Mouse (Mus musculus) frontal cortex, postnatal 36 days (tissue): ENCODE measurements at regions not wholly inside any gene's neighbourhood (a gene's known extent, or its start where the extent isn't known, plus 50 kb on each side); places are given as distances from the start of the nearest gene placed in this dataset.
"Not testable (repeated sequence)": the region's sequence is repeated elsewhere in the genome, so short reads cannot be mapped to it uniquely, and the experiment has no call there.

ENCODE experiments used
- DNase-seq, 2 experiments: peaks; one replicate each; pipeline ENCODE4 v3.0.0; 2022; ENCODE audit warnings: low spot score in 2 of 2

DNA sequence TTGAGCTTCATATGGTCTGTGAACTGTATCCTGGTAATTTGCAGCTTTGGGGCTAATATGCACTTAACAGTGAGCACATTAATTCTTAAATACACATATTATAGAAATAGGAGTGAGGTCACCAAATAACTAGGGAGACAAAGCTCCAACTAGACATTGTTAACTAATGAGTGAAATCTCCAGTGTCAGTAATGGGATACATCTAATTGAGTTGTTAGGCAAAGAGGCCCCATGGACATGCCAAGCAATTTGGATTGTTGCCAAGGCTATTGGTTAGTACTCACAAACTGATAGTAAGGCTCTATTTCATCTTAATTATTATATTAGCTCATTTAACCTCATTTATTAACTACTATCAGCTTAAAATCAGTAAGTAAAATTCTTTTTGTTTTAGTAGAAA is 698.5 kb downstream of the Triml1 start:
- no peak for DNase-seq

DNA sequence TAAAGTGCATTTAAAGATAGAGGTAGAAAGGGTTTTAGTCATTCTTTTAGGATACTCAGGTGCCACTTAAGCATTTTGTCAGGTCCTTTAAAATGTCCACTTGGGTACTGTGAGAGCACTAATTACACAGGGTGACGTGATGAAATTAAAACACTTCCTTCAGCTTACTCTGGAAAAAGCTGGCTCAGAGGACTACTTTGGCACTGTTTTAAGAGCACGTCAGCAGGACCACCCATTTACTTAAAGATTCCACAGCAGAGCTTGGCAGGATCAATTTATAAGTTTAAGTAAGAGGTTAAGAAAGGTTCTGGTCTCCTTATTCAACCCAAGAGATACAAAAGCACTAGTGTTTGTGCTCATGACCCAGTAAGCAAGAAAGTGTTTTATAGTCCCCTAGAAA is 738.7 kb downstream of the Triml1 start:
- no peak for DNase-seq

DNA sequence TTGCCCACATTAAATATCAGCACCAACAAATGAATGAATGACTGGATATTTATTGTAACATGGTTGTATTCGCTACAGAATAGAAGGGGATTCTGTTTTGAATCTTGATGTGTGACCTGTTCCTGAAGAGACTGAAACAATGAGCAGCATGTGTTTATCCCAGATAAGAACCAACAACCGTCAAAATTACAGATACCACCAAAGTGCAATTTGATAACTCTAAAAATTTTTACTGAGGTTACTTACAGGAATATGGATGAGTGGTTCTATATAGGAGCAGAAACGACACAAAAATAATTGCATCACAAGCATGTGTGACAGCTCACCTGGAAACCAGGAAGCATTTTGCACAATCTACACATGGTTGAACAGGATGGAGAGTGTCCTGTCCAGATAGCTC is 744.4 kb downstream of the Triml1 start:
- no peak for DNase-seq

DNA sequence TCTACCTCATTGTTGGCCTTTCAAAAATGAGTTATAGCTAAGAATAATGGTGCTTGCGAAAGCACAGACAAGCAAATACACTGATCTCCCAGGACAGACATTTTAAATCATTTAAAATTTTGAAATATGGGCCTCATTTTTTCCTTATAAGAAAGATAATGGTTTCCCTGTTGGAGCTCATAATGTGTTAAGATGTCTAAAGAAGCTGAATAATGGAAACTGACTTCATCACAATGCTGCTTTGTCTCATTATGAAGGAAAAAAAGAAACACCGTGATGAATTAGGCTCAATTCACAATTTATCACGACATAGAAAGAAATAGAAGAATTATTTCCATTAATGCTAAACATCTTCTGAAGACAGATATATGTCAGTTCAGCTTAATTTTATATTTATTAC is 752.5 kb downstream of the Triml1 start:
- DNase-seq, result no peak

DNA sequence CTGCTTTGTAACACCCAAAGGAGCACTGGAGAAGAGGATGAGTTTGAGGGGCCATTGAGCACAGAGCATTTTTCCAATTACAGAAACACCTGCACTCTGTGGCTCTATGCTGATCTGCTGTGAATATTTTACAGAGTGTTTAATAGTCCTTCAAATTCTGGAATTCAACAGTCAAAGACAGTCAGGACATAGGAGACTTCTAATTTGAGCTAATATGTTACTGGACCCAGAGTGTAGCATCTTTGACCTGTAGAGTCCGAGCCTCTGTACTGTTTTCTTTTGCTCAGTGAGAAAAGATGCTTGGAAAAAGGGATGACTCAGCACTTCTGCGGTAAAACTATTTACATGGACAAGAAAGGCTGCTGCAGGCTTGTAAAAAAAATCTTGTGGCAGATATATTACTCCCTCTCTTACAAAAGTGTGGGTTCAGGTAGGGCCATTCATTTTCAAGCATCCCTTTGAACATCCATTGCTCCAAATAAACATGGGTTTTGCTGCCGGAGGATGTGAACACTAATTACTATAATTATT is 793.1 kb downstream of the Triml1 start:
- DNase-seq, result no peak

DNA sequence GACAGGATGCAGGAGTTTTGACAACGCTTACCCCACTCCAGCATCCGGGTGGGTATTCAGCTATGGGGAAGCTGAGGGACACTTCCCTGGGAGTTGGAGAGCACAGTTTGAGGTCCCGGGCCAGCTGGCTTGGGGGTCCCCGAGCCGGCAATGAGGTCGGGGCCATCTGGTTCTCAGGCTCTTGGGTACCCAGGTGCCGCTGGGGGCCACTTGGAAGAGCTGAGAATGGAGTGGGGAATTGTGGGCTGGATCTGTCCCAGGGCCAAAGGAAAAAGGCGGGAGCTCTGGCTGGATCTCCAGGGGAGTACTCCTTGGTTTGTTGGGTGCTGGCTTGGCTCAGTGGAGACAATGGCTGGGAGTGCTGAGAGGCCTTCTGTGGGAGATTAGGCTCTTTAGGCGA is 806.6 kb downstream of the Triml1 start:
- DNase-seq, result no peak

DNA sequence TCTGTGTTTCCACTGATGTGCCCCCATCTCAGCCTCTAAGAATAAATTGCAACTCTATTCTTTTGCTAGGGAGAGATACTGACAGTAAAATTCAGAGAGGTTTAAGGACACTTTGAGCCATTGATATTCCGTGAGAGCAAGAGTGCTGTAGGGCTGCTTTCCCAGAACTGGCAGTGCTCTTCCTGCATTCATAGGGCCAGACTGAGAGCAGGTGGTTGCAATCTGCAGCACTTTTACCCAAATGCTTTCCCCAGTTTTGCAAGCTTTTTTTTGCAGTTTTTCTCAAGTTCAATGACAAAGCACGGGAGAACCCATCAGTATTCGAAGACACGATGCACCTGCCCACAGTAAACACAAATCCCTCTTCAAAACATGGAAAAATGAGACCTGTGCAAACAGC is 816.6 kb downstream of the Triml1 start:
- no peak for DNase-seq

DNA sequence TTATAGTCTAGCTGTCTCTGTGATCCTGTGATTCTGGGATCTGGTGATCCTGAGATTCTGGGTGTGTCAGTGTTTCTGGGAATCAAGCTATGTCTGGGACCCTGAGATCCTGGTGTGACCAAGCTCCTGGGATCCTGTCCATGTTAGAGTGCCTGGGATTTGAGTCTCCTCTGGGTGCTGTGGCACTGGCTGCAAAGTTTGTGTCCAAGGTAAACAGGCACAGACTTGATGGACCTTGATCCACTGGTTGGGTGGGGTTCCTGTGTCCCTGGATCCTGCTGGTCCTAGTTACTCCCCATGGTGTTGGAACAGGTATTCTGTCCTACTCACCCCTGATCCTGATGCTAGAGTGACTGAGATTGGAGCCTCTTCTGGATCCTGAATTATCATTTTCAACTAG is 818.4 kb downstream of the Triml1 start:
- no peak for DNase-seq

DNA sequence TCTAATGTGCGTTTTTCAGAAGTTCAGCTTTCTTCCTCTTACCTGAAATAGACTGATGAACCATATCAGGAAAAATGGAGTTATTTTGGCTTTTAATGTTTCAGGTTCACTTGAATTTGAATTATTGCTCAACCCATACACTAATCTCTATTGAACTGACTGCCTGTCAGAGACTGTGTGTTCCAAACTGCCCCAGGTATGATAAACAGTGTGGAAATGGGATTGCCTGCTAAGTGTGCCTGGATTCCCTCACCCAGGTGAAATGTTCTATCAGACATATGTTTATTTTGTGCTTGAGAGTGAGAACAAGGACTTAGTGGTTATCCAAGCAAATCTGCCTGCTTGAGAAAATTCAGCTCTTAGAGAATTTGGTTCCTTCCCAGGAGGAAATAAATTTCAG is 830.2 kb downstream of the Triml1 start:
- no peak for DNase-seq

DNA sequence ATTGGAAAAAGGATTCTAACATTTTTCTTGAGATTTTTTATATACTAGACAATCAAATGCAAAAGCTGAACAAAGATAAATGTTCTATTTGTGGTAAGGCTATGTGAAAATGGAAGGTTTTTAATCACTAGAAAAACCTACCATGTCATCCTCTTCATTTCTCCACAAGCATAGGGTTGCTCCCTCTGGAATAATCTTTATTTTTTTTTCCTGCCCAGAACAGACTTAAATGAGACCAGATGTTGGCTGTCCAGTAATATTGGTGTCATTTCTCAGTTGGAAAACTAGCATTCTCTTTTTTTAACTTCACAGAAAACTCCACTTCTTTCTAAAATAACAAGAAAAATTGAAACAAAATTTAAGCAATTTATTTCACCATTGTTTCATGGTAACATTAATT is 849.9 kb downstream of the Triml1 start:
- DNase-seq, result no peak

DNA sequence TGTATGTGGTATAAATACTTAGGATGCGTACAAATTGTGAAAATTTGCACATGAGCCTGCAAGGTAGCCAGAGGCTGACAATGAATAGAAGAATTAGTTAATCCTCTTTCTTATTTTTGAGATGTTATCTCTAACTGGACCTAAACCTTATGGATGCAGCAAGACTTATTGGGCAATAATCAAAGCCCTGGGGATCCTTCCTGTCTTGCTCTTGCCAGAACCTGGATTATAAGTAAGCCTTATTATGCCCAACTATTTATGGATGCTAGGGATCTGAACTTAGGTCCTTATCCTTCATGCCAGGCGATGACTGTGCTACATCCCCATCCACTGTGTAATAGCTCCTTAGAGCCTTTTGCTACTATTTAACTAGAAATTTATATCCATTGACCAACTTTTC is 859.3 kb downstream of the Triml1 start:
- DNase-seq, result no peak

DNA sequence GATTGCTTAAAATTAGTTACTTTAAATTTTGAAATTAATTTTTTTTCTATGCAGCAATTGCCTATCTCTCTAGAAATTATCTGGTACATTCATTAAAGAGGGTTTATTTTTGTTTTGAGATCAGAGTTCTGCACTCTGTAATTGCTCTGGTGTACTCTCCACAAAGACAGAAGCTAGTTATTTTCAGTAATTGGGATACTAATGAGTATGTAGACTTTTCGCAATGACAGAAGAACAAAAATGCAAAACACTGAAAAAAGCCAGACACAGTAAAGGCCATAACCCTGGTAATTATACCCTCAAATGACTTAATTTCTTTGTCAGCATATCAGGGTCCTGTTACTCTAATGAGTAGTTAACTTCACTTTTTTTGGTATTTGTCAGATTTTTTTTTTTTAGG is 836.5 kb upstream of the Frg1 start:
- DNase-seq, result no peak

DNA sequence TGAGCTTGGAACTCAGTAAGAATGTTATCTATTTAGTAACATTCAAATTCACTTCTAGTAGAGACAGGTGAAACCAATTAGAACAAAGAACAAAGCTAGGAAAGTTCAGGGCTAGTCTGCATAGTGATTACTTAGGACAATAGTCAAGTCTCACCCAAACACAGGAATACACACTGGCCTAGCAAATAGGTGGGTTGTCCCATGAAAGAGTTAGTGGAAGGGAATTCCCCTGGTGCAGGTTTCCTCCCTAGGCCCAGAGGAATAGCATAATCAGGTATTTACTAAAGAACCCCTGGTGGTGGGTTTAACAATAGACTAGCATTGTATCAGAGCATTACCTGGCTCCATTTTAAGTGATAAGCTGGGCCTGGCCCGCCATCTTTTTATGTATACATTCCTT is 825.4 kb upstream of the Frg1 start:
- not testable (repeated sequence) for DNase-seq

DNA sequence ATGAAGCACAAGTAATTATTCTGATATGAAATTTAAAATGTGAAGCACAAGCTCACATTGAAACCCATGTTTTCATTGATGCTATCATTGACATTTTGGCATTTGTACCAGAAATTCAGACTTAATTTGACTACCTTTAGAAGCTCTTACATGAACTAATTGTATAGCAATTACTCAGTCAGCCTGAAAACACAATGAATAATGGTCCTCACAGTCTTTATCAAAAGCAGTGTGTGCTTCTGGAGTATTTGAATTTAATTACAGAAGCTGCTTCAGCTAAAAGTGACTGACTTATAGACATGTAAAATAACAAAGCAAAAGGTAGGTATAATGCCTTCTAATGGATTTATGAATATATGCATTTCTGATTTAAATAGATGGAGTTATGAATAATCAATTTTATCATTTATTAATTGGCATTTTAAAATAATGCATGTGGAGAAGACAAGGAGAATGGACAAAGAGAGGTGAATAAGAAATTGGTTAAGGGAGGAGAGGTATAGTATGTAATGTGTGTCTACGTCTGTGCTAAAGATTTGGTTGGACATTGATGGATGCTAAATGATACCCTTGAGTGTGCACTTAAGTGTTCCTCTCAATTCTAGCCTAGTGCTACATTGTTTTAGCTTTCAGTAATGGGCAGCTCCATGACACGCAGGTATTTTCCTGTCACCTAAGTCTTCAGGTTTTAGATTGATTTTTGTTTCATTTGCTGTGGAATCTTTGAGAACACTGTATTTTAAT is 803.2 kb upstream of the Frg1 start:
- no peak for DNase-seq

DNA sequence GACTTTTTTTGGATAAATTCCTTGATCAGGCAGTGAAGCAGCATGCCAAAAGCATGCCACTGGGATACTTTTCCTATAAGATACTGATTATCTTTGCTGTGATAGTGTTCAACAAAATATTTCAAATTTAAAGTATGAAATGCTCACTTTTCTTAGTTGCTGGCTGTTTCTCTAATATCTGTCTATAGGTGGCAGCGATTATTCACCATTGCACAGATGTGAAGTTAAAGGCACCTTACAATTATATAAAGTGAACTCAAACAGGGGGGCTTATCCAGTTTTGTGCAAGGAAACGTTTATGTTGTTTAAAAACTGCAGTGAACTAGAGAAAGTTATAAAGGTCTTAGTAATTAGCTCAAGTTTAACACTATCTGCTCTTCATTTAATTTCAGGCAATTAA is 794.1 kb upstream of the Frg1 start:
- no peak for DNase-seq

DNA sequence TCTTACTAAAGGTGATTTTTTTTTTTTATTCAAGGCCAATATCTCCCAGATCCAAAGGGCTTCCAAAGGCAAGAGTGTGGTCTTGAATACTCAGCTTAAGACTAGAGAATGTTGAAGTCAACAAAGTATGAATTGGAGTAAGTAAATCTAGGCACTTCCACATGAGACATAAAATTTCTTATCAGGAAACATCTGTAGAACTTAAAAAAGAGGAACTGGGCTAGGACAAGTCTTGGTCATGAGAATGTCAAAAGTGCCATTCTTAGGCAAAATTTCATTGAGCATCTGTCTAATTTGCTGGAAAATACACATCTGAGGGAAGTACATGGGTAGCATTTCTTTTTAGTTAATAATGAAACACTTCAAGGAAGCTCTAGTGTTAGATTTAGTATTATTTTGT is 793.1 kb upstream of the Frg1 start:
- DNase-seq, result no peak

DNA sequence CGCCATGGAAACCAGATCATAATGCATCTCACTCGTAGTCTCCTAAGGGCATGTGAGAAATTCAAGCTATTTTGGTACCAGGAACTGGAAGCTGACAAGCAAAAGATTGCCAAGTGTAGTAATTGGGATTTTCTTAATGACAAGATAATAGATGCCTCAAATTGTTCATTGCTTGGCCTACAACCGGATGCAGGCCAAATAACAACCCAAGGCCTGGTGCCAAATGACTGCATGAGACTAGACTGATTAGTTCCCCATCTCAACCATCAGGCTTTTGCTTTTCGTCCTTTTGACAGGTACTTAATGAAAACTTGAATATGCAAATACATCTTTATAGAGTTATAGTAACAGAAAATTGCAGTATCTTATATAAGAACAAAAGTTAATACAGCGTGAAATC is 780.4 kb upstream of the Frg1 start:
- DNase-seq, result no peak

DNA sequence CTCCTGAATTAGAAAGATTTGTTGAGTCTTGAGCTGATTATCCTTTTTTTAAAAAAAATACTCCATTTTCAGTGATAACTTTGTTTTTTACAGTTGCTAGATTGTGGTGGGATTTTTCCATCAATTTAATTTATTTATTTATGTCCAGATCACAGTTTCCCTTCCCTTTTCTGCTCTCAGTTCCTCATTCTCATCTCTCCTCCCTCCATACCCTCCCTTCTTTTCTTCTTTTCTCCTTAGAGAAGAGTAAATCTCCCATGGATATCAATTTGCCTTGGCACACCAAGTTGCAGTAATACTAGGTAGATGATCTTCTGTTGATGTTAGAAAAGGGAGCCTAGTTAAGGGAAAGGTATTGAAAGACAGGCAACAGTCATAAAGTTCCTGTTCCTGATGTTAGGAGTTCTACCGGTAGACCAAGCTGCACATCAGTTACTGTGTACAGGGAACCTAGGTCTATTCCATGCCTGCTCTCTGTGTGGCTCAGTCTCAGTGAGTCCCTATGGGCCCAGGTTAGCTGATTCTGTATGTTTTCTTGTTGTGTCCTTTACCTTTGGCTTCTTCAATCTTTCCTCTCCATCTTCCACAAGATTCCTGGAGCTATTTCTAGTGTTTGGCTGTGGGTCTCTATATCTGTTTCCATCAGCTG is 777.2 kb upstream of the Frg1 start:
- DNase-seq, result no peak

DNA sequence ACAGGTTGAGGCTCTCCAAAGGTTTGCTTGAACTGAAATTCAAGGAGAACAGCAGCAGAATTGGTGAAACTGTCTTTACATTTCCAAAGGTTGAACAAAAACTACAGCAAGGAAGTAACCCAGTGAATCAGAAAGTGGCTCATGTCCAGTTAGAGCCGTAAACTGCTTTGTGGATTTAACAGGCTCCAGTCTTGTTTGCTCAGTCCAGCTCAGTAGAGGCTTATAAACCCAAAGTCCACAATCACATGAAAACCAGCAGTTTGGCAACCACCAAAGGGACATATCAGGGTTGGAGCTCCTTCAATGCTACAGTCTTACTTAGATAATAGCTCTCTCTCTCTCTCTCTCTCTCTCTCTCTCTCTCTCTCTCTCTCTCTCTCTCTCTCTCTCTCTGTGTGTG is 770.2 kb upstream of the Frg1 start:
- DNase-seq, result no peak

DNA sequence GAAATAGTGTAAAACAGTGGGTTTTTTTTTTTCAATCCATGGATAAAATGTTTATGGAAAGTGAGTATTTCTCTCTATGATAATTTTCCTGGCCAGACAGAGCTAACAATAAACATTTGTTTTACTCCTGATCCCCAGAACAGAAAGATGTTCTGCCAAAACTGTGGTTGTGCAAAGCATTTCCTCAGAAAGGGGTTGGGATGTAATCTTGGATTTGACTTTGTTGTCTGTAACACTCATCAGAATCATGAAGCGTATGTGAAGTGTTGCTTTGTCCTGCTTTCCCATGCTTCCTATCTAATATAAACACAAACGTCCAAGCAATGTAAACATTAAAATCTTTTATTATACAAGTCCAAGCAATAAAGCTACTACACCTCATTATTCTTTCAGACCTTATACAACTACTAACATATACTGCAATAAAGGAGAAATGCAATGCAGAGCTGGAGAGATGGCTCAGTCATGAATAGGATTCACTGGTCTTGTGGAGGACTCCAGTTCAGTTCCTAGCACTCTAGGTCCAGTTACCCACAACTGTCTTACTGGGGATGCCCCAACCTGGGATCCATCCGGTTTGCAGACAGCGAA is 766.5 kb upstream of the Frg1 start:
- no peak for DNase-seq

DNA sequence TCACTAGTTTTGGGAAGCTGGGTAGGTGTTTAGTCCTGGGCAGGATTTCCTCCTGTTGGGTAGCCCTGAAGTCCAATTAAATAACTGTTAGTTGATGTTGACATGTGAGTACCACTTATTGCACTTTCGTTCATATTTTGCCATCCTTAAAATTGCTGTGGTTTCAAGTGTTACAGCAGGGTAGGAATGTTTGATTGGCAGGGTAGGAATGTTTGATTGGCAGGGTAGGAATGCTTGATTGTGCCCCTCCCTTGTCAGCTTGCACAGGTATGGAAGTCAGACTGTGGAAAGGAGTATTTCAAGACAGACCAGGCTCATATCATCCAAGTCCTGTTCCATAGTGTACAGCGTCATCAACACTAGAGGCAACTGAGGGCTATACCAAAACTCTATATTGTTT is 745.6 kb upstream of the Frg1 start:
- no peak for DNase-seq

DNA sequence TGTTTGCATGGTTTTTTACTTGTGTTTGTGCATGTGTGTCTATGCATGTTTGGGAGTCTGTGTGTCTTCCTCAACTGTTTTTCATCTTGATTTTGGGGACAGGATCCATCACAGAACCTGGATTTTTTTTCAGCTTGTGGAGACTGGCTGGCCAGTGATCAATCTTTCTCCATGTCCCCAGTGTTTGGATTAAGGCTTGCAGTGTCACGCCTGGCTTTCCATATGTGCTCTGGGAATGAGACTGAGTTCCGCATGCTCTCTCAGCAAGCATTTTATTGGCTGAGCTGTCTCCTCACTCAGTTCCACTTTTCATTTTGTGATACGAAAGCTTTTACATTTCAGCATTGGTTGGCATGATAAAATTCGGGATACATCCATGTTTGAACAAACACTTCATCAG is 740.1 kb upstream of the Frg1 start:
- DNase-seq, result no peak

DNA sequence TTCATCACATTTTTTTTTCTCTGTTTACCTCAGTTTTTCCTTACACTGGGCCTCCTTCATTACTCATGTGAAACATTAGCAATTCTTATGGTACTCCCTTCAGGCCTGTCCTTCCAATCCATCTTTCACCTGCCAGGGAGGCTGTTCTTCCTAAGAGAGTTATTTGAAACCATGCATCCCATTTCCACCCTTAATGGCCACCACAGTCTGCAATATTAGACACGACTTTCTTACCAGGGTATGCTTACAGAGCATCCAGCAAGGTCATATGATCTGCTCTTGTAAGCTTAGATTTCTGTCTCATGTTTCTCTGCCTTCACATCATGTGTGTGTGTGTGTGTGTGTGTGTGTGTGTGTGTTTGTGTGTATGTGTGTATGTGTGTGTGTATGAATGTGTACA is 739.7 kb upstream of the Frg1 start:
- DNase-seq, result no peak
